Mouse (Mus musculus): ENCODE data around the gene Chrna4. TPM values are rescaled to one million over a fixed set of nuclear protein-coding genes. Genes with fewer than 3 reads are reported as not detected.

Chrna4 gene
- polyA plus RNA-seq, 1 experiment from 2014 or later, result 0.04 TPM

DNA sequence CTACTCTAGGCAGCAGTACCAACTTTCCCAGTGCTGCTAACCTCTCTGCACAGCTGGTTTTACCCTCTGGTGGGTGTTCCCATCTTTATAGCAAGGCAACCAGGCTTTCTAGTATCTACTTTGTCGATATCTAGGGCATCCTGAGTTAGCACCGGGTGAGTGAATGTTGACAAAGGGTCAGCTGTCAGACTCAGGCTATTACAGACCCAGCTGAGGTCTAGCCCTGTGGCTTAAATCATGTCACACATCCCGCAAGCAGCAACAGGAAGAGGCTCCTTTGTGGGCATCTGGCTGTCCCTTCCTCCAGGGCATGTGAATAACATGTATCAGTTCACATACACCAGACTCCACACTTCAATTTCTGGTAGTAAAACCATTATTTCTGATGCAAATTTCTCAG lies 14.8 kb upstream of the Chrna4 start:
- no peak overlapping the region for H3K4me2 ChIP-seq (replicated peaks; ENCODE audit: low read depth, low read length)
- H3K9ac ChIP-seq (replicated peaks; ENCODE audit: low read depth), result no peak overlapping the region
- no peak overlapping the region for H3K27ac ChIP-seq (ENCODE audit: low read length)
- H3K4me1 ChIP-seq (ENCODE audit: insufficient read depth, low read depth, low read length), result no peaks in the 10 kb centered on the region
- DNase-seq (ENCODE audit: low spot score), result no peak
- TF ChIP-seq CTCF (IDR thresholded peaks at IDR 0.05) (no peak), EP300 (IDR thresholded peaks at IDR 0.05) (no peak)
- WGBS, result 21% methylated on average over 3 of the region's 3 CpGs
- no peaks in the 10 kb centered on the region for H3K36me3 ChIP-seq (ENCODE audit: insufficient read depth, low read length)
- no peaks in the 10 kb centered on the region for H3K27me3 ChIP-seq (replicated peaks; ENCODE audit: insufficient read depth, low read length)
- H3K4me3 ChIP-seq (ENCODE audit: low read depth, low read length), result no peak overlapping the region
- H3K9me3 ChIP-seq (ENCODE audit: low read length), result no peaks in the 10 kb centered on the region
- ATAC-seq, result no peak

GRCm38 (mm10) chr2:181057341-181057740 lies 14.0 kb upstream of the Chrna4 start:
- Histone ChIP-seq H3K36me3 (ENCODE audit: insufficient read depth, low read length) (no peaks in the 10 kb centered on the region), H3K4me1 (ENCODE audit: insufficient read depth, low read depth, low read length) (no peaks in the 10 kb centered on the region), H3K9ac (replicated peaks; ENCODE audit: low read depth) (no peak overlapping the region), H3K4me2 (replicated peaks; ENCODE audit: low read depth, low read length) (no peak overlapping the region), H3K4me3 (ENCODE audit: low read depth, low read length) (no peak overlapping the region), H3K9me3 (ENCODE audit: low read length) (no peaks in the 10 kb centered on the region), H3K27ac (ENCODE audit: low read length) (no peak overlapping the region), H3K27me3 (replicated peaks; ENCODE audit: insufficient read depth, low read length) (no peaks in the 10 kb centered on the region)
- no peak for DNase-seq (ENCODE audit: low spot score)
- 19% methylated on average over 8 of the region's 8 CpGs for WGBS
- ATAC-seq, result no peak
- no peak for TF ChIP-seq CTCF (IDR thresholded peaks at IDR 0.05)
- no peak for TF ChIP-seq EP300 (IDR thresholded peaks at IDR 0.05)

DNA sequence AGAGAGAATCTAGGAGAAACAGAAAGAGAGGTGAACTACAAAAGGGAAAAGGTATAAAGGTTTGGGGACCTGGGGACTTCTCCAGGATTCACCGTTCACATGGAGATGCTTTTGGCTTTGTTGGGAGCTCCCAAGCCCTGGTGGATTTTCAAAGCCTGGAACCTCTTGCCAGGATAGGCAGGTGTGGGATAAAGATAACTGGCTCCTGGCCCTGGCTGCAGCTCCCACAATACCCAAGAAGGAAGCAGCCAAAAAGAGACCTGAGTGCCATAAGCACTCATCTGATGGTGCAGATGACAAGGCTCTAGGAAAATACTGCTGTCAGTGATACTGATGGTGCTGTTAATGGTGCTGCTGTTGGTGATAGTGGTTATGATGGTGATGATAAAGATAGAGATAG lies 8.8 kb upstream of the Chrna4 start:
- no peaks in the 10 kb centered on the region for H3K4me1 ChIP-seq (ENCODE audit: insufficient read depth, low read depth, low read length)
- no peaks in the 10 kb centered on the region for H3K9me3 ChIP-seq (ENCODE audit: low read length)
- H3K4me3 ChIP-seq (ENCODE audit: low read depth, low read length), result no peak overlapping the region
- H3K27ac ChIP-seq (ENCODE audit: low read length), result no peak overlapping the region
- ATAC-seq (no peak), DNase-seq (ENCODE audit: low spot score) (no peak)
- no peak overlapping the region for H3K4me2 ChIP-seq (replicated peaks; ENCODE audit: low read depth, low read length)
- TF ChIP-seq EP300 (IDR thresholded peaks at IDR 0.05) (no peak), CTCF (IDR thresholded peaks at IDR 0.05) (no peak)
- no peaks in the 10 kb centered on the region for H3K27me3 ChIP-seq (replicated peaks; ENCODE audit: insufficient read depth, low read length)
- no peaks in the 10 kb centered on the region for H3K36me3 ChIP-seq (ENCODE audit: insufficient read depth, low read length)
- H3K9ac ChIP-seq (replicated peaks; ENCODE audit: low read depth), result no peak overlapping the region
- 79% methylated on average over 1 of the region's 1 CpGs for WGBS

GRCm38 (mm10) chr2:181048986-181049385 lies 5.6 kb upstream of the Chrna4 start:
- Histone ChIP-seq H3K9ac (replicated peaks; ENCODE audit: low read depth) (no peak overlapping the region), H3K4me3 (ENCODE audit: low read depth, low read length) (no peak overlapping the region), H3K4me1 (ENCODE audit: insufficient read depth, low read depth, low read length) (no peaks in the 10 kb centered on the region), H3K4me2 (replicated peaks; ENCODE audit: low read depth, low read length) (no peak overlapping the region), H3K9me3 (ENCODE audit: low read length) (no peaks in the 10 kb centered on the region), H3K27me3 (replicated peaks; ENCODE audit: insufficient read depth, low read length) (no peaks in the 10 kb centered on the region), H3K27ac (ENCODE audit: low read length) (no peak overlapping the region), H3K36me3 (ENCODE audit: insufficient read depth, low read length) (no peaks in the 10 kb centered on the region)
- TF ChIP-seq CTCF (IDR thresholded peaks at IDR 0.05) (no peak), EP300 (IDR thresholded peaks at IDR 0.05) (no peak)
- 74% methylated on average over 9 of the region's 9 CpGs for WGBS
- ATAC-seq, result no peak
- DNase-seq (ENCODE audit: low spot score), result no peak

GRCm38 (mm10) chr2:181048252-181048945 lies 5.1 kb upstream of the Chrna4 start:
- Histone ChIP-seq H3K4me3 (ENCODE audit: low read depth, low read length) (no peak overlapping the region), H3K9me3 (ENCODE audit: low read length) (no peaks in the 10 kb centered on the region), H3K9ac (replicated peaks; ENCODE audit: low read depth) (no peak overlapping the region), H3K36me3 (ENCODE audit: insufficient read depth, low read length) (no peaks in the 10 kb centered on the region), H3K4me1 (ENCODE audit: insufficient read depth, low read depth, low read length) (no peaks in the 10 kb centered on the region), H3K4me2 (replicated peaks; ENCODE audit: low read depth, low read length) (no peak overlapping the region), H3K27me3 (replicated peaks; ENCODE audit: insufficient read depth, low read length) (no peaks in the 10 kb centered on the region), H3K27ac (ENCODE audit: low read length) (no peak overlapping the region)
- no peak for DNase-seq (ENCODE audit: low spot score)
- TF ChIP-seq CTCF (IDR thresholded peaks at IDR 0.05) (no peak), EP300 (IDR thresholded peaks at IDR 0.05) (no peak)
- 45% methylated on average over 7 of the region's 7 CpGs for WGBS
- no peak for ATAC-seq

- H3K27me3 ChIP-seq (replicated peaks; ENCODE audit: insufficient read depth, low read length), result peaks cover 8% of the 10 kb centered on the region
- no peak for DNase-seq (ENCODE audit: low spot score)
- 13% methylated on average over 3 of the region's 3 CpGs for WGBS
- H3K4me3 ChIP-seq (ENCODE audit: low read depth, low read length), result no peak overlapping the region
- H3K36me3 ChIP-seq (ENCODE audit: insufficient read depth, low read length), result no peaks in the 10 kb centered on the region
- no peaks in the 10 kb centered on the region for H3K9me3 ChIP-seq (ENCODE audit: low read length)
- no peaks in the 10 kb centered on the region for H3K4me1 ChIP-seq (ENCODE audit: insufficient read depth, low read depth, low read length)
- no peak overlapping the region for H3K4me2 ChIP-seq (replicated peaks; ENCODE audit: low read depth, low read length)
- TF ChIP-seq CTCF (IDR thresholded peaks at IDR 0.05) (no peak), EP300 (IDR thresholded peaks at IDR 0.05) (no peak)
- no peak overlapping the region for H3K9ac ChIP-seq (replicated peaks; ENCODE audit: low read depth)
- no peak for ATAC-seq
- H3K27ac ChIP-seq (ENCODE audit: low read length), result no peak overlapping the region
Measured at GRCm38 (mm10) chr2:181044001-181044400, 655 bp upstream of the Chrna4 start.

- Histone ChIP-seq H3K4me1 (ENCODE audit: insufficient read depth, low read depth, low read length) (no peaks in the 10 kb centered on the region), H3K36me3 (ENCODE audit: insufficient read depth, low read length) (no peaks in the 10 kb centered on the region), H3K27me3 (replicated peaks; ENCODE audit: insufficient read depth, low read length) (peaks cover 18% of the 10 kb centered on the region), H3K9ac (replicated peaks; ENCODE audit: low read depth) (no peak overlapping the region), H3K4me3 (ENCODE audit: low read depth, low read length) (no peak overlapping the region), H3K27ac (ENCODE audit: low read length) (no peak overlapping the region), H3K4me2 (replicated peaks; ENCODE audit: low read depth, low read length) (no peak overlapping the region), H3K9me3 (ENCODE audit: low read length) (no peaks in the 10 kb centered on the region)
- DNase-seq (ENCODE audit: low spot score) (no peak), ATAC-seq (no peak)
- TF ChIP-seq EP300 (IDR thresholded peaks at IDR 0.05) (no peak), CTCF (IDR thresholded peaks at IDR 0.05) (no peak)
Measured at GRCm38 (mm10) chr2:181042376-181042775, 970 bp downstream of the Chrna4 start.

Measured in lung, postnatal 0 days (tissue).